In genomic region chr4:137680721-137681120, GRCm38 (mm10) we compare ENCODE assay signal across 12 mouse cellular contexts. TPM values are rescaled to one million over a fixed set of nuclear protein-coding genes. Genes with fewer than 3 reads are reported as not detected.
DNase-seq lines count a peak whose midpoint lies in the region; ATAC-seq and TF ChIP-seq lines count a peak whose summit lies in the region.
"Had no signal": no experiment of that assay in that cellular context is flagged by ENCODE, and none has a peak within 500 bp of the region (broad histone marks: within the 10 kb centered on the region; RNA-seq: fewer than 3 reads in every experiment).

No protein-coding gene starts in this region.

- peak overlapping the region; percentile 57 for H3K4me3 ChIP-seq in layer of hippocampus, adult 2 months
- no peak overlapping the region for H3K4me3 ChIP-seq in forebrain, postnatal 0 days (ENCODE audit: low read depth, low read length)
- no peak overlapping the region for H3K4me3 ChIP-seq in neural tube, embryonic 15.5 days (replicated peaks)

- no peak overlapping the region for H3K4me2 ChIP-seq in forebrain, postnatal 0 days (ENCODE audit: low read depth)
- peak overlapping the region; percentile 74 for H3K4me2 ChIP-seq in neural tube, embryonic 15.5 days

- H3K27ac ChIP-seq in layer of hippocampus, adult 2 months = peak overlapping the region; percentile 90
- H3K27ac ChIP-seq in forebrain, postnatal 0 days (ENCODE audit: low read depth, low read length) = peak overlapping the region; percentile 69
- peak overlapping the region; percentile 77 for H3K27ac ChIP-seq in neural tube, embryonic 15.5 days (replicated peaks)
- H3K27ac ChIP-seq: heart, embryonic 15.5 days; stomach, embryonic 15.5 days had no signal

- H3K27me3 ChIP-seq in forebrain, postnatal 0 days (ENCODE audit: insufficient read depth, low read length) = no peaks in the 10 kb centered on the region
- H3K27me3 ChIP-seq in neural tube, embryonic 15.5 days (replicated peaks) = peaks cover 13% of the 10 kb centered on the region

- H3K4me1 ChIP-seq in forebrain, postnatal 0 days (ENCODE audit: insufficient read depth) = peaks cover 13% of the 10 kb centered on the region; the same call in 1 of the 2 replicates
- peaks cover 48% of the 10 kb centered on the region for H3K4me1 ChIP-seq in neural tube, embryonic 15.5 days

- peak overlapping the region; percentile 53; the same call in 1 of the 2 replicates for H3K9ac ChIP-seq in forebrain, postnatal 0 days
- H3K9ac ChIP-seq in neural tube, embryonic 15.5 days (replicated peaks) = no peak overlapping the region
- H3K9ac ChIP-seq: heart, embryonic 15.5 days had no signal

- no peaks in the 10 kb centered on the region for H3K36me3 ChIP-seq in forebrain, postnatal 0 days (ENCODE audit: insufficient read depth)
- no peaks in the 10 kb centered on the region for H3K36me3 ChIP-seq in neural tube, embryonic 15.5 days
- H3K36me3 ChIP-seq: heart, embryonic 15.5 days; stomach, embryonic 15.5 days had no signal

- no peak for DNase-seq in layer of hippocampus, adult 2 months (ENCODE audit: low spot score in 2 of 2)
- DNase-seq in layer of hippocampus, adult 9-10 months (ENCODE audit: low spot score) = no peak
- peak; percentile 50 for DNase-seq in forebrain, postnatal 0 days
- DNase-seq in mesoderm, embryonic 11.5 days (ENCODE audit: low read depth, low spot score) = peak; percentile 40
- no peak for DNase-seq in cerebellum, adult 9-10 months
- no peak for DNase-seq in heart, adult 11 months
- DNase-seq: gastrocnemius, postnatal 25 days had no signal

- WGBS in forebrain, postnatal 0 days = 18% methylated on average over 7 of the region's 7 CpGs
- 27% methylated on average over 7 of the region's 7 CpGs for WGBS in neural tube, embryonic 15.5 days

- ATAC-seq in forebrain, postnatal 0 days = peak; percentile 32
- no peak for ATAC-seq in neural tube, embryonic 15.5 days (ENCODE audit: low FRiP score)
- ATAC-seq in frontal cortex, adult (ENCODE audit: low TSS enrichment) = no peak
- ATAC-seq: intestine, postnatal 0 days had no signal

- no peak for TF ChIP-seq CTCF in layer of hippocampus, adult 2 months (conservative IDR thresholded peaks at IDR 0.05)
- no peak for TF ChIP-seq CTCF in forebrain, postnatal 0 days (IDR thresholded peaks at IDR 0.05; ENCODE audit: low read depth)

- H3K9me3 ChIP-seq in forebrain, postnatal 0 days (ENCODE audit: low read length) = no peaks in the 10 kb centered on the region
- no peaks in the 10 kb centered on the region for H3K9me3 ChIP-seq in neural tube, embryonic 15.5 days (replicated peaks)
- H3K9me3 ChIP-seq: heart, embryonic 15.5 days; stomach, embryonic 15.5 days had no signal

RNA-seq across cellular contexts. Expression of gene Rap1gap, which starts 16.2 kb away (rescaled TPM):
- 100 to 1,000 TPM; 281 to 291 TPM for total RNA-seq in layer of hippocampus, adult 2 months (2021)
- total RNA-seq in forebrain, postnatal 0 days (2014; rRNA removed) = 113 and 128 TPM in 2 replicates
- polyA plus RNA-seq in forebrain, postnatal 0 days (2015; fragmentation: Nextera tagmentation; extraction: Ambion mirVana) = 63.9 and 74.3 TPM in 2 replicates
- polyA plus RNA-seq in neural tube, embryonic 15.5 days (2015; fragmentation: Nextera tagmentation; extraction: Ambion mirVana) = 88.5 and 106 TPM in 2 replicates

Comparison
In these comparisons a context has a peak if more than half of its experiments do, and no peak if none do; other contexts are left out.
1. DNase-seq: peak in forebrain, postnatal 0 days (single experiment) and mesoderm, embryonic 11.5 days (single experiment); none in layer of hippocampus, adult 2 months (0 of 2), layer of hippocampus, adult 9-10 months (single experiment), cerebellum, adult 9-10 months (single experiment) and heart, adult 11 months (single experiment).
2. Peak in every context shown above with its lines, with median percentiles within 50 percentile points of each other: H3K27ac ChIP-seq.